Mouse (Mus musculus) adrenal gland, adult 18-20 months (tissue): ENCODE measurements around the gene Mfsd12. TPM values are rescaled to one million over a fixed set of nuclear protein-coding genes. Genes with fewer than 3 reads are reported as not detected.

Experiments
- DNase-seq, 2 experiments: peaks; one replicate each; pipeline ENCODE4 v3.0.0; 2021 to 2022; ENCODE audit warnings: low spot score in 2 of 2
- total RNA-seq, 2 experiments: library from RNA; stranded (reverse); gene quantifications; 1 replicate in 1 of 2; 2 replicates in 1 of 2; pipeline ENCODE4 v1.2.3; 2021

The Mfsd12 gene
- total RNA-seq, 2 experiments from 2014 or later = 16.0 to 29.6 TPM

DNA sequence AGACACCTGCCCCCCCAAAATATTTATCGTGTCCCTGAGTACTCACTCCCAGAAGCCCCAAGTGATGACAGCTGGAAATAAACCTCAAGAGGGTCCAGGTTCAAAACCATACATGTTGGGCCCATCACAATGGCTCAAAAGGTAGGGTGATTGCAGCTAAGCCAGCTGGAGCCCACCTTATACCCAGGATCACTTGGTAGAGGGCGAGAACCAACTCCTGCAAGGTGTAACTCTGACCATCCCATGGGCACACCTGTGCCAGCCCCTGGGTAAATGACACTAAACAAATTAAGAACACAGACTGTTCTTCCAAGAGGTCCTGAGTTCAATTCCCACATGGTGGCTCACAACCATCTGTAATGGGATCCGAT is 21.9 kb downstream of the Mfsd12 start:
- DNase-seq = no peak

DNA sequence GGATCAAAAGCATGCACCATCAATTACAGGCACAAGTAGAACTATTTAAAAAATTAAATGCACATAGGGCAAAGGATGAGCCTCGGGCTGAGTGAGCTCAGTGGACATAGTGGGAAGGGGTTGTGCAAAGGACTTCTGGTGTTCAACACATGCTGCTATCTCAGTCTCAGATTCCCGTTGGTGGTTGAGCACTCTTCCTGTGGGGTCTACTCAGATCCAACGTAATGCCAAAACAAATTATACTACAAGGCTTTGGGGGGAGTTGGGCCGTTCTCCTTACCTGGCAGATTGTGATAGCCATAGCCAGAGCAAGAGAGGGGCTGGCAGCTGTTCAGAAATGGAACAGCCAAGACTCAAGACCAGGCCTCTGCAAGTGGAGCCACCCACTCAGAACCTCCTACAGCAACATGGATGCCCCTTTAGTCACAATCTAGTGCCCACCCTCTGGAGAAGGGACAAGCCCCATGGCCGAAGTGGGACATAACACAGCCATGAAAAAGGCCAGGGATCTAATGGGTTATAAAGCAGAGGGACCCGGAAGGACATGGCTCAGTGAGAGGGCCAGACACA is 22.6 kb downstream of the Mfsd12 start:
- no peak for DNase-seq

DNA sequence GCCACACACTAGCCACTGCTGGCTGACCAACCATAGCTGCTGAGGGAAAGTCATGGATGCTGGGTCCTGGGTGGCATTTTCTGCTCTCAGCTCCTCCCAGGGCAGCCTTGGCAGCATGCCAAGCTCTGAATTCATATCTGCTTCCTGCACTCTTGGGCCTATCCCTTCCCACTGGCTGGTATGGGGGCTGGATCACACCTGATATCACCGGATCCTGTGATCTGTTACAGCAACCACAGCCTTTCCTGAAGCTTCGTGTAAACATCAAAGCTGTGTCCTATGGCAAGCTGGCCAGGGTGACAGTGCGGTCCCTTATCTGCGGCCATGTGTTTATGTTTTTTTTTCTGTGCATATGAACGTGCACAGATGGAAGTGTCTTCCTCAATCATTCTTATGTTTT is 24.7 kb downstream of the Mfsd12 start:
- DNase-seq = no peak

- DNase-seq = peak; percentile 99
Observed at GRCm38 (mm10) chr10:81383802-81384604, 26.7 kb downstream of the Mfsd12 start, which contains the start of the genes Dohh and Gm48551. Gene Dohh (plus strand): TSS chr10:81384428. Gene Gm48551 (plus strand): TSS chr10:81384466.

DNA sequence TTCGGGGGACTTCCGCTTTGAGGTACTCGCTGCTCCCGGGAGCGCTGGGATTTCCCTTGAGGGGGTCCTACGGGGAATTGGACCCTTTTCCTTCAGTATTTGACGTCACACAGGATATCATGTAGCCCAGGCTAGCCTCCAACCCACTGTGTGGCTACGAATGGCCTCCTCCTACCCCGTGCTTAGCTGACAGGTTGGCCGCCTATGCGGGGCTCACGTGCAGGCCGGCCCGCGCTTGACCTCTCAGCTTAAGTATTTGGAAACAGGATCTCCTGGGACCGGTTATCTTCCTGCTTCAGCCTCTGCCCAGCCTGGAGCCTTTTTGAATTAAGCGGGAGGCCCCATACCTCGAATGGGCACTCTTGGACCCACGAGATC is 27.3 kb downstream of the Mfsd12 start:
- no peak for DNase-seq

GRCm38 (mm10) chr10:81385603-81386306 is 28.5 kb downstream of the Mfsd12 start:
- no peak for DNase-seq

DNA sequence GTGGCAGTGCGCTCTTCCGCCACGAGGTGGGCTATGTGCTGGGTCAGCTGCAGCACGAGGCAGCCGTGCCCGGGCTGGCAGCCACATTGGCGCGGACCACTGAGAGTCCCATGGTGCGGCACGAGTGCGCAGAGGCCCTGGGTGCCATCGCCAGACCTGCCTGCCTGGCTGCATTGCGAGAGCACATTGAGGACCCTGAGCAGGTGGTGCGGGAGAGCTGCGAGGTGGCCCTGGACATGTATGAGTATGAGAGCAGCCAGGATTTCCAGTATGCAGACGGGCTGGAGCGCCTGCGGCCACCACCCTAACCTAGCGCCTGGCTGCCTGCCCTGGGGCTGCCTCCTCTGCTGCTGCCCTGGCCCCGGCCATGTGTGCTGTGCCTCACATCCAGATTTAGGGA is 30.4 kb downstream of the Mfsd12 start:
- DNase-seq = no peak

DNA sequence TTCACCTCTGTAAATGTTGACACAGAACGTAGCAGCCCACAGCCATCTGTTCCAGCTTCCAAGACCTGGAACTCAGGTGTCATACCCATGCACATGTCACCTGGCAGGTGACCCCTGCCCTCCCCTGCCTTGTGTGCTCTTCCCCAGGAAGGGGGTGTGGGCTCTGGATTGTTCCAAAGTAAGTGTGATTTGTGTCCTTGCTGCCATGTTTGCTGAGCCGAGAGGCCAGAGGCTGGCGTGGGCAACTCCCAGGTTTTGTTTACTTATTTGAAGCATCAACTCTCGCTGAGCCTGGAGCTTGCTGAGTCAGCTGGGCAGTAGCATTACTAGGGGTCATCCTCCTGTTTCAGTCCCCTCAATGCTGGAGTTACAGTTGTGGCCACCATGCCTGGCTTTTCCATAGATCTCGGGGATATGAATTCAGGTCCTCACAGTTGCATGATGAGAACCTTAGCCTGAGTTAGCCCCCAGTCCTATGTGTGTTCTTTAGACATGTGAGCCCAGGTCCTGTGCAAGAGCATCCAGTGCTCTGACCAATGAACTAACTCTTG is 31.3 kb downstream of the Mfsd12 start, which contains the start of gene Gm48552:
Gene Gm48552, plus strand, starts transcription at position 501 of the 551 bp plus-strand sequence.
- no peak for DNase-seq

DNA sequence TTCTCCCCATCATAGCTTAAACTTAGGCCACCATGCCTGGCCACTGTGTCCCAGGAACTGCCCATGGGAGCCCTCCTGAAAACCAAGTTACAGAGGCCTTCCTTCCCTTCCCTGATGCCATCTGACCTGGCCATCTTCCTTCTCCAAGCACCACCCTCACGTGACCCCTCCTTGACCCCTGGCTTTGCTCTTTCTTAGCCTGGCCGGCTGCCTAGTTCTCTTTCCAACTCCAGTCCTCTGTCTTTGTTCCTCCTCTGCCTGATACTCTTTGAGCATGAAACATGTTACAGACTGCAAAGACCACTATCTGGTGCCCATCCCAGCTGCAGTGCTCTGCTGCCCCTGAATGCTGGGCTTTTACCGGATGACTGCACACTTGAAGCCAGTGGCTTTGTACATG is 32.1 kb downstream of the Mfsd12 start:
- DNase-seq = no peak

- DNase-seq = peak; percentile 83 to 85
Observed at GRCm38 (mm10) chr10:81389801-81390677, 32.7 kb downstream of the Mfsd12 start.

DNA sequence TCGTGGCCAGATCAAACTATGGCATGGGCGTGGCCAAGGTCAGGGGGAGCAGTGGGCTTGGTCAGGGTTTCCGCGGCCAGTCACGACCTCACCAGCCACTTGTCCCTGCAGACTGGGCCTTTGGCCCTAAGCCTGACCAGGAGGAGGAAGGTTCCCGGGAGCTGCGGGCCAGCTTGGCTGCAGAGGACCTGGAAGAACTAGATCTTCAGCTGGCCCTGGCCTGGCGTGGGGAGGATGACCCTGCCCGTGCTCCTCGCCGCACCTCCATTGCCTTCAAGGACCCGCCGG is 33.3 kb downstream of the Mfsd12 start:
- DNase-seq = no peak

- no peak for DNase-seq
Observed at GRCm38 (mm10) chr10:81392270-81392669, 35.0 kb downstream of the Mfsd12 start.

DNA sequence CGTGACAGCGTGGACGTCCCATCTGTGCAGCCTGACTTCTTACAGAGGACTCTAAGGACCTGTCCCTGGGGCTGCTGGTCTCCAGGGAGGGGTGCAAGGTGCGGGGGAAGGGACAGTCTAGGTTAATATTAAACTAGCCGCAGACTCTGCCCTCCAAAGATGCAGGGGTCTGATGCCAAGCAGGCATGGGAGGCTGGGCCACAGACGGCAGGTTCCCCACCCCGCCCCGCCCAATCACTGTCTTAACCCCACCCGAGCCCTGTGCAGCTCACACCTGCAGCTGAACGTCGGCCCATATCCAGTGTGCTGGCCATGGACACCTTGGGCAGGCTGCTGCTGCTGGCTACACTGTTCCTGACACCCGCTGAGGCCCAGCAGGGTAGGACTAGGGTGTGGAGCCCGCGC is 35.5 kb downstream of the Mfsd12 start, which contains the start of gene Smim24:
Gene Smim24, plus strand, starts transcription at position 271 of the 405 bp plus-strand sequence.
- DNase-seq = no peak

DNA sequence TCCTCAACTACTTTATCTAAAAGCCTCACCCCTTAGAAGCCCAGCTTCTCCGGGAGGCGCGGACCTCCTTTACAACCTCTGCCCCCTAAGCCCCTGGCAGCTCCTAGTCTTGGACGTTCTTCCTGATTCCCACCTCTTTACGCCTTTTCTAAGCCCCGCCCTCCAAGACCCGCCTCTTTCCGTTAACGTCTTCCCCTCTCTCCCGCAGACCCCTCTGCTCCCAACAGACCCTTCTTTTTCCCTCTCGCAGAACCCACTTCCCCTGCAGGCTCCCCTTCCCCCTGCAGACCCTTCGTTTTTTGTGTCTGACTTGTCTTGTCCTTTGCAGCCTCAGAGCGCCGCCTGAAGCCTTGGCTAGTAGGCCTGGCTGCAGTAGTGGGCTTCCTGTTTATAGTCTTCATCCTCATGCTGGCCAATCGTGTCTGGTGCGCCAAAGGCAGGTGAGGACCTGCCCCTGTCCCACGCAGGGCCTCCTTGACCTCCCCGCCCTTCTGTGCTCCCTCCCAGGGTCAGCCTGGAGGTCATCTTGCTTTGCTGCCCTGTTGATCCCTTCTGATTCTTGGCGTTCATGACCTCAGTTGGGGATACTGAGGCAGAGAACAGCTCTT is 36.3 kb downstream of the Mfsd12 start:
- no peak for DNase-seq

GRCm38 (mm10) chr10:81395127-81395526 is 37.8 kb downstream of the Mfsd12 start:
- DNase-seq = peak; percentile 64 to 71

DNA sequence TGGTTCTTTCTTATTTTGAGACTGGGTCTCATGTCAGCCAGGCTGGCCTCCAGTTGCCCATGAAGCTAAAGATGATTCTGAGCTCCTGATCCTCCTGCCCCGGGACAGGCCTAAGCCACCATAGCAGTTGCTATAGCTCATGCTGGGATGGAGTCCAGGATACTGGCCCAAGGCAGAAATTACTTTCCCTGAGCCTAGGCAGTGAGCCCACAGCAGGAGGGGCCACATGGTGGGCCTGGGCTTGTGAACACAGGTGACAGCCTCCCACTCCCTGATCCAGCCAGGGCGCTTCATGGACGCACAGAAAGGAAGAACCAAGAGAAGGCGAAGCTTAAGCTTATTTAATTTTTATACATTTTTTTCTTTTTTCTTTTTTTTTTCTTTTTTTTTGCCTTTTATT is 38.6 kb downstream of the Mfsd12 start:
- no peak for DNase-seq

GRCm38 (mm10) chr10:81396749-81397148 is 39.5 kb downstream of the Mfsd12 start:
- no peak for DNase-seq

DNA sequence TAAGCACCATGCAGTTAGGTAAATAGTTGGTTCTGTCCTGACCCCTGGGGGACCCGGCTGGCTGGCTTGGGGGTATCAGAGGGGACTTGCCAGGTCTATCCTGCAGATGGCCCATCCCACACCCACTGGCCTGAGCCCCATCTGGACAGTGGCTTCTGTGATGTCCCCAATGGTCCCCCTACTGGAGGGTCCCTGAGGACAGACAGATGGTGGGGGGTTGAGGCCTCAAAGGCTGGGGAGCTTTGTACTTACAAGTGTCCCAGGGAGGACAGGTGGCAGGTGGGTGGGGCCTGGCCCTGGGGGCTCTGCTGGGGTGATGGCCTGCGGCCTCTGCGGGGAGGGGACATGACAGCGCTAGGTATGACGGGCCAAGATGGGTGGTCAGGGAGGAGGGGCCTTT is 42.0 kb downstream of the Mfsd12 start:
- no peak for DNase-seq

GRCm38 (mm10) chr10:81399798-81400308 is 42.6 kb downstream of the Mfsd12 start:
- no peak for DNase-seq
